Mouse (Mus musculus) bone marrow, adult 2 months (tissue): ENCODE measurements at regions not wholly inside any gene's neighbourhood (a gene's known extent, or its start where the extent isn't known, plus 50 kb on each side); places are given as distances from the start of the nearest gene placed in this dataset.

ENCODE experiments used
- CTCF ChIP-seq: fragments of 200-500 bp; IDR thresholded peaks from 2 replicates; pipeline ENCODE4 v1.5.1; 2011; ENCODE audit warnings: low read length, control low read depth; ENCODE audit not compliant: control insufficient read depth, insufficient read depth
- POLR2A ChIP-seq: fragments of 200-500 bp; IDR thresholded peaks from 2 replicates; pipeline ENCODE4 v1.6.1; 2011; ENCODE audit warnings: low read depth, mild to moderate bottlenecking, control low read depth, low read length, borderline replicate concordance; ENCODE audit not compliant: control insufficient read depth

DNA sequence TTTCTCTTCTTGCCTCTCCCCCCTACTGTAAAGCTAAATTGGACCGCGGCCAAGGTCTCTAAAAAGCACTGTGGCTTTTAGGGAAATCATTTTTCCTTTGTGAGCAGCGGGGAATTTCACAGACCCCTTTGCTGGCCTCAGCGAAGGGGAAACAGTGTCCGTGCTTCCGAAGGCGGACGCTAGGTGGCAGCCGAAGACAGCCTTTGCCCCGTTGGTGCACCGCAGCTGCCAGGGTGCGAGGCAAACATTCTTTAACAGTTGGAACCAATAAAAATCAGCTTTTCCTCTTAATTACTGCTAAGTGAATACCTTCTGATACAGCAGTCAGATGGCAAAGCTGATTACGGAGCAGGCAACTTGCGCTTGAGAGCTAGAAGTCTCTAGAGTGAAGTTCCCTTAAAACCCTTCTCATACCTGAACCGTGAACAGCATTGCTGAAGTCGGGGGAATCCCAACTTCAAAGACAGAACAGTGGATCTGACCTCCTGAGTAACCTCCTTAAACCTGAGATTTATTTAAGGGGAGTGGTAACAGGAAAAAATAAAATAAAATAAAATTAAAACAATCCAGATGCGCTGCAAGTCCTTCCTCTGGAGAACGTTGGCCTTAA, 263.7 kb upstream of the Adamts16 start:
- TF ChIP-seq CTCF, result peak; percentile 50
- no peak for TF ChIP-seq POLR2A
